Mouse (Mus musculus) G1E (cell line): ENCODE measurements around the gene Ulk4. TPM values are rescaled to one million over a fixed set of nuclear protein-coding genes. Genes with fewer than 3 reads are reported as not detected.

ENCODE experiments used
- ATAC-seq: 2 replicates; pipeline ENCODE4 v1.8.0; 2016; ENCODE audit warnings: mild to moderate bottlenecking; ENCODE audit not compliant: insufficient number of reproducible peaks, poor library complexity, low FRiP score, severe bottlenecking; ENCODE audit errors: extremely low read depth
- DNase-seq: peaks from one replicate; pipeline ENCODE4 v3.0.0; 2012; ENCODE audit warnings: low spot score
- H3K27me3 ChIP-seq: 2 replicates; pipeline ENCODE4 v1.6.1; 2012; ENCODE audit warnings: mild to moderate bottlenecking, low read length, inconsistent platforms; ENCODE audit not compliant: insufficient read depth
- H3K36me3 ChIP-seq: replicated peaks from 2 replicates; pipeline ENCODE3; 2012; ENCODE audit warnings: mild to moderate bottlenecking, inconsistent platforms
- H3K4me1 ChIP-seq: 2 replicates; pipeline ENCODE4 v1.6.1; 2012; ENCODE audit warnings: low read depth, low read length, inconsistent platforms, mixed read lengths; ENCODE audit not compliant: insufficient read depth
- H3K4me3 ChIP-seq: 2 replicates; pipeline ENCODE4 v1.5.1; 2012; ENCODE audit warnings: low read depth, mild to moderate bottlenecking, inconsistent platforms, low read length, moderate library complexity, mixed read lengths
- H3K9me3 ChIP-seq: replicated peaks from 2 replicates; pipeline ENCODE4 v1.6.1; 2012; ENCODE audit warnings: inconsistent platforms
- CTCF ChIP-seq: IDR thresholded peaks from 2 replicates; pipeline ENCODE4 v1.5.1; 2012; ENCODE audit warnings: low read depth, low read length, inconsistent platforms, mixed read lengths
- GATA1 ChIP-seq: IDR thresholded peaks from 2 replicates; pipeline ENCODE4 v1.6.1; 2012; ENCODE audit warnings: borderline replicate concordance, low read length, inconsistent platforms, mixed read lengths
- GATA2 ChIP-seq: IDR thresholded peaks from 2 replicates; pipeline ENCODE4 v1.6.1; 2012; ENCODE audit warnings: low read depth, low read length, inconsistent platforms, borderline replicate concordance
- POLR2AphosphoS5 ChIP-seq: IDR thresholded peaks from 2 replicates; pipeline ENCODE4 v1.6.1; 2012; ENCODE audit warnings: low read depth, low read length, inconsistent platforms; ENCODE audit not compliant: insufficient replicate concordance
- TAL1 ChIP-seq: conservative IDR thresholded peaks from 2 replicates; pipeline ENCODE4 v1.6.1; 2012; ENCODE audit warnings: low read depth, low read length, inconsistent platforms, mixed read lengths
- polyA plus RNA-seq: library from polyadenylated mRNA; stranded (reverse); fragments of >175 nt; gene quantifications from 2 replicates; pipeline ENCODE4 v1.2.3, GENCODE M21; 2012
- total RNA-seq, 2 experiments: library from RNA; stranded (forward) in 1 of 2; stranded (reverse) in 1 of 2; fragments of 200-1000 nt in 1 of 2; fragments of >200 nt in 1 of 2; fragmentation: Nextera tagmentation in 1 of 2; gene quantifications; 2 replicates each; pipeline ENCODE4 v1.2.3; 2014 to 2017

Ulk4 gene
- total and polyA plus RNA-seq, 3 experiments, result 0.52 to 3.2 (median 1.6) TPM

DNA sequence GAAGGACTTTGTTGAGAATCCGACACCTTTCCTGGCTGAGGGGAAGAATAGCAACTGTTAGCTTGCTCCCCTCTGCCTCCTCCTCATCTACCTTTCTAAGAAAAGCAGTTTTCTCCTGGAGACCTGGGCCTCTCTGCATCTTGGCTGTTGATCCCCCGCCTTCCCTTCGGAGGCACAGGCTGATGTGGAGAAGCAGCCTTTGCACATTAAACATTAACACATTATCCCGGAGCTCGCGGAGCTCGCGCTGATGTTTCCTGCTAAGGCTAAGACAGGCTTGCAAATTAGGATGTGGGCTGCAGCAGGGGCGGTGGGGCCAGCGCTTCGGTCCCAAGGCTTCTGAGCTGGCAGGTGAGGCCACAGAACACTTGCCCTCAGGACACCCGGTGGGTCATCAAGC, 200.7 kb downstream of the Ulk4 start:
- Histone ChIP-seq H3K9me3 (no peaks in the 10 kb centered on the region), H3K4me1 (no peaks in the 10 kb centered on the region), H3K36me3 (no peaks in the 10 kb centered on the region), H3K27me3 (no peaks in the 10 kb centered on the region; the same call in 1 of the 2 replicates), H3K4me3 (no peak overlapping the region)
- no peak for DNase-seq
- no peak for ATAC-seq
- TF ChIP-seq TAL1 (no peak), GATA2 (no peak), POLR2AphosphoS5 (no peak), GATA1 (no peak), CTCF (no peak)

DNA sequence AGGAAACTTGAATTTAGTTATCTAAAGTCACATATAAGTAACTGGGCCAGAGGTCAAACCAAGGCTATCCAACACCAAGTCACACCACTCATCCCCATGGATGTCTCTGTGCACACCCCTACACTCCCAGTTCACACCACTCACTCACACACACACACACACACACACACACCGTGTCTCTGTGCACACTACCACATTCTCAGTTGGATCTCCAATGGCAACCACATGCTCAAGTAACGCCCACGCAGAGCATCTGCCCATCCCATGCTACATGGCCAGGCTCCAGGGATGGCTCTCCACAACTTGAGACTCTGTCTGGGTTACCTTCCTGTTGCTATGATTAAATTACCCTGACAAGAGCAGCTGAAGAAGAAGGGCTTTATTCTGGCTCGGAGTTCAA, 201.8 kb downstream of the Ulk4 start:
- Histone ChIP-seq H3K4me1 (no peaks in the 10 kb centered on the region), H3K36me3 (no peaks in the 10 kb centered on the region), H3K27me3 (no peaks in the 10 kb centered on the region; the same call in 1 of the 2 replicates), H3K4me3 (no peak overlapping the region), H3K9me3 (no peaks in the 10 kb centered on the region)
- DNase-seq (no peak), ATAC-seq (no peak)
- TF ChIP-seq TAL1 (no peak), GATA2 (no peak), CTCF (no peak), POLR2AphosphoS5 (no peak), GATA1 (no peak)

- no peaks in the 10 kb centered on the region for H3K4me1 ChIP-seq
- H3K4me3 ChIP-seq, result no peak overlapping the region
- ATAC-seq, result no peak
- TF ChIP-seq TAL1, result no peak
- TF ChIP-seq CTCF, result no peak
- TF ChIP-seq GATA1, result no peak
- no peak for TF ChIP-seq GATA2
- no peak for TF ChIP-seq POLR2AphosphoS5
- H3K36me3 ChIP-seq, result no peaks in the 10 kb centered on the region
- no peak for DNase-seq
- H3K27me3 ChIP-seq, result no peaks in the 10 kb centered on the region; the same call in 1 of the 2 replicates
- no peaks in the 10 kb centered on the region for H3K9me3 ChIP-seq
Measured at GRCm38 (mm10) chr9:121074726-121075125, 202.3 kb downstream of the Ulk4 start.

- no peaks in the 10 kb centered on the region for H3K4me1 ChIP-seq
- ATAC-seq, result no peak
- no peak for DNase-seq
- H3K9me3 ChIP-seq, result no peaks in the 10 kb centered on the region
- no peaks in the 10 kb centered on the region for H3K36me3 ChIP-seq
- TF ChIP-seq POLR2AphosphoS5 (no peak), GATA1 (no peak), CTCF (no peak), GATA2 (no peak), TAL1 (no peak)
- H3K4me3 ChIP-seq, result no peak overlapping the region
- peaks cover 4% of the 10 kb centered on the region for H3K27me3 ChIP-seq
Measured at GRCm38 (mm10) chr9:121072127-121072757, 204.8 kb downstream of the Ulk4 start.

GRCm38 (mm10) chr9:121071461-121072126, 205.4 kb downstream of the Ulk4 start:
- no peak for TF ChIP-seq TAL1
- TF ChIP-seq CTCF, result no peak
- TF ChIP-seq POLR2AphosphoS5, result no peak
- no peak for TF ChIP-seq GATA1
- no peak for TF ChIP-seq GATA2
- no peaks in the 10 kb centered on the region for H3K36me3 ChIP-seq
- H3K4me3 ChIP-seq, result no peak overlapping the region
- H3K4me1 ChIP-seq, result no peaks in the 10 kb centered on the region
- DNase-seq (no peak), ATAC-seq (no peak)
- peaks cover 5% of the 10 kb centered on the region for H3K27me3 ChIP-seq
- no peaks in the 10 kb centered on the region for H3K9me3 ChIP-seq

DNA sequence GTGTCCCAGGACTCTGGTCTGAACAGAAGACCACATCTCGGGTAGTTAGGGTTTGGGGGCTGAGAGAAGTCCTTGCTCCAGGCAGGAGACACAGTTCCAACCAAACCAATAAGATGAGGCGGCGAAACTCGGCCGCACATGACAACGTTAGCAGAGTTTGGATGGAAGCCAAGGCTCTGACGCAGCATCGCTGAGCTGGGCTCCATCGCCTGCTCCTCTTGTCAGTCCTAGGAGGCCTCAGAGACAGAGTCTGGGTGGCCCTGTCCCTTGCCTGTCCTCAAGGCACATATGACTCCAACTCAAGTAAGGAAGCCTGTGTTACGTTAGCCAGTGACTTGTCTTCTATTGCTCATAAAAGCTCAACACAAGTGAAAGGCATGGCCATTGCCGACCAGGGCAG, 205.9 kb downstream of the Ulk4 start:
- Histone ChIP-seq H3K27me3 (peaks cover 5% of the 10 kb centered on the region), H3K9me3 (no peaks in the 10 kb centered on the region), H3K4me1 (no peaks in the 10 kb centered on the region), H3K4me3 (no peak overlapping the region), H3K36me3 (no peaks in the 10 kb centered on the region)
- DNase-seq (no peak), ATAC-seq (no peak)
- TF ChIP-seq POLR2AphosphoS5 (no peak), GATA2 (no peak), CTCF (no peak), GATA1 (no peak), TAL1 (no peak)
